Mouse (Mus musculus) myocyte (in vitro differentiated cells): ENCODE measurements around the gene Dgki.

Source experiments
- CEBPB ChIP-seq: IDR thresholded peaks from 2 replicates; pipeline ENCODE4 v1.6.1; 2011; ENCODE audit warnings: mild to moderate bottlenecking, moderate library complexity; ENCODE audit not compliant: poor library complexity, insufficient read depth, severe bottlenecking
- E2F4 ChIP-seq: IDR thresholded peaks from one replicate; pipeline ENCODE4 v1.6.1; 2011; ENCODE audit warnings: mild to moderate bottlenecking, control low read depth, moderate library complexity; ENCODE audit not compliant: insufficient read depth
- MYOD1 ChIP-seq, 3 experiments: IDR thresholded peaks; one replicate each; pipeline ENCODE4 v1.6.1; 2011; ENCODE audit warnings: control low read depth in 2 of 3, low read depth in 2 of 3, mild to moderate bottlenecking in 2 of 3, moderate library complexity in 1 of 3; ENCODE audit not compliant: insufficient read length in 2 of 3, control insufficient read depth in 1 of 3
- MYOG ChIP-seq, 3 experiments: IDR thresholded peaks; one replicate each; pipeline ENCODE4 v1.6.1; 2011; ENCODE audit warnings: control low read depth in 2 of 3, low read depth in 2 of 3, mild to moderate bottlenecking in 2 of 3; ENCODE audit not compliant: insufficient read length in 2 of 3, control insufficient read depth in 1 of 3, insufficient read depth in 1 of 3
- POLR2A ChIP-seq: IDR thresholded peaks from one replicate; pipeline ENCODE4 v1.6.1; 2011; ENCODE audit warnings: low read depth, mild to moderate bottlenecking, control low read depth, moderate library complexity; ENCODE audit not compliant: insufficient read length
- POLR2AphosphoS2 ChIP-seq: IDR thresholded peaks from one replicate; pipeline ENCODE4 v1.6.1; 2011; ENCODE audit warnings: low read depth, control low read depth; ENCODE audit not compliant: insufficient read length
- REST ChIP-seq: IDR thresholded peaks from one replicate; pipeline ENCODE4 v1.6.1; 2011; ENCODE audit warnings: mild to moderate bottlenecking, control low read depth, moderate library complexity; ENCODE audit not compliant: insufficient read depth, insufficient read length
- SRF ChIP-seq: IDR thresholded peaks from one replicate; pipeline ENCODE4 v1.6.1; 2011; ENCODE audit warnings: low read depth; ENCODE audit not compliant: control insufficient read depth, insufficient read length
- TCF12 ChIP-seq: IDR thresholded peaks from one replicate; pipeline ENCODE4 v1.6.1; 2011; ENCODE audit warnings: mild to moderate bottlenecking, control low read depth; ENCODE audit not compliant: poor library complexity, insufficient read depth, severe bottlenecking
- TCF3 ChIP-seq: IDR thresholded peaks from one replicate; pipeline ENCODE4 v1.6.1; 2011; ENCODE audit warnings: low read depth, control low read depth; ENCODE audit not compliant: insufficient read length
- USF1 ChIP-seq: IDR thresholded peaks from one replicate; pipeline ENCODE4 v1.6.1; 2011; ENCODE audit warnings: low read depth, mild to moderate bottlenecking, control low read depth, moderate library complexity

DNA sequence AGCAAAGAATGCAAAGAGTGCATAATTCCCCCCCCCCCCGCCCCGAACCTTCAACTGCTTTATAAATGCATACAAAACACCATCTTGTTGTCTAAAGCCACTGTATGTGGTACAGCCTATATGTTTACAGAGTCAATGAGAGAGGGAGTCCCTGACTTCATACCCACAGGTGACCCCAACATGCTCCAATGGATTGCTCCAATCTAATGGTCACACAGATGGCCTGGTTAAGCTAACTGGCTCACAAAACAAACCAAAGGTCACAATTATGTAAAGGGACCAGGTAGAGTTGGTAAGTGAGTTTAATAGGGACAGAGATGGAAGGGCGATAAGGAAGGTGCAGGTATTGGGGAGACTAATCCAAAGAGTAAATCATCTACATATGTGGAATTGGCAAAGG lies 295.1 kb downstream of the Dgki start:
- TF ChIP-seq POLR2A (no peak), MYOD1 (IDR thresholded peaks at IDR 0.05; ENCODE audit: control insufficient read depth in 1 of 3, insufficient read length in 2 of 3, low read depth in 2 of 3) (no peak), MYOG (IDR thresholded peaks at IDR 0.05; ENCODE audit: control insufficient read depth in 1 of 3, insufficient read depth in 1 of 3, insufficient read length in 2 of 3, low read depth in 2 of 3) (no peak), USF1 (no peak), POLR2AphosphoS2 (no peak), REST (no peak), E2F4 (no peak), SRF (no peak), CEBPB (no peak), TCF12 (no peak), TCF3 (no peak)
